13 mouse cellular contexts compared by ENCODE assay signal in the genomic region with DNA sequence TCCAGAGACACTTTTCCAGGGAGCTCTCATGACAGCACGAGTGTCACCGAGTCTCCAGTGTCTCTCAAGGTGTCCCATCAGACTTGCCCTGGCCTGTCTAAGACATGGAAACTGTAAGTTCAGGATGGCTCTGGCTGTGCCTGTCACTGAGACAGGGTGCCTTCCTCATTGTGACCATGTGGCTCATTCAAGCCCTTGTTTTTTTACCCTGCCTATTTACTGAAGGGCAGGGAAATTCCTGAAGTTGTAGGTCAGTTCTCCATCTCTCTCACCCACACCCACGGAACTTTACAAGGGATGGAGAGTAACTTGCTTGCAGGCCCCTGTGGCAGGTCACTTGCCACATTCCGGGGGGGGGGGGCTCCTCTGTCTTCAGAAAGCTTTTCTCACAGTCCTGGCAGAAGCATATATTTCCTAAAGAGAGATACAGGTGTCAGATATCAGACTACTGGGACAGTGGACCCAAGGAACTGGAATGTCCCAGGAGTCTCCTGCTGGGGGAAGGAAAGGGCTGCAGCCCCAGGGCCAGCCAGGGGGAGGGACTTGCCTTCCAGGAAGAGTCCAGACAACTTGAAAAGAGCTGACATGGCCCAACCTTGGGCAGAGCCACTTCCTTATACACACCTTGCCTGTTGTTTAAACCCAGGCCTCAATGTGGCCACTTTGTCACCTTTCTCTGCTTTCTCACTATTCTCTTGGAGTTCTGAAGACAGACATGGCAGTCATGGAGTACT. TPM values are rescaled to one million over a fixed set of nuclear protein-coding genes. Genes with fewer than 3 reads are reported as not detected.
DNase-seq lines count a peak whose midpoint lies in the region; ATAC-seq lines count a peak whose summit lies in the region.
"Had no signal": no experiment of that assay in that cellular context is flagged by ENCODE, and none has a peak within 500 bp of the region (broad histone marks: within the 10 kb centered on the region; RNA-seq: fewer than 3 reads in every experiment).

No protein-coding gene starts in this region.

- peaks cover 56% of the 10 kb centered on the region for H3K4me1 ChIP-seq in heart, embryonic 13.5 days
- peaks cover 38% of the 10 kb centered on the region for H3K4me1 ChIP-seq in intestine, embryonic 15.5 days (replicated peaks)

- no peak for ATAC-seq in heart, embryonic 13.5 days (ENCODE audit: extremely low read depth, insufficient number of reproducible peaks, low FRiP score, low TSS enrichment)
- ATAC-seq in intestine, embryonic 15.5 days: peak; percentile 47; the same call in 1 of the 2 replicates
- ATAC-seq in megakaryocyte, adult 5-6 weeks (ENCODE audit: poor library complexity, severe bottlenecking): peak; percentile 50

- WGBS in heart, embryonic 13.5 days: 32% methylated on average over 4 of the region's 4 CpGs
- WGBS in intestine, embryonic 15.5 days: 54% methylated on average over 4 of the region's 4 CpGs

- H3K4me2 ChIP-seq in heart, embryonic 13.5 days: peak overlapping the region; percentile 49; the same call in 1 of the 2 replicates
- no peak overlapping the region for H3K4me2 ChIP-seq in intestine, embryonic 15.5 days (replicated peaks)
- H3K4me2 ChIP-seq: midbrain, embryonic 12.5 days had no signal

- no peak for DNase-seq in heart, adult 9 months (ENCODE audit: low spot score in 2 of 2)
- peak; percentile 28 for DNase-seq in ES-CJ7 (ENCODE audit: low read depth, low spot score)
- DNase-seq in layer of hippocampus, adult 9-11 months: no peak
- DNase-seq in urinary bladder, postnatal 25 days (ENCODE audit: low spot score): no peak
- no peak for DNase-seq in adrenal gland, adult 8-10 months
- DNase-seq: cerebellum, postnatal 25 days had no signal

- no peak overlapping the region for H3K4me3 ChIP-seq in heart, embryonic 13.5 days
- no peak overlapping the region for H3K4me3 ChIP-seq in intestine, embryonic 15.5 days (replicated peaks)
- H3K4me3 ChIP-seq: midbrain, embryonic 12.5 days had no signal

- 0 out of 2 replicates have a peak, but pooled peaks cover 4% of the 10 kb centered on the region for H3K36me3 ChIP-seq in heart, embryonic 13.5 days
- H3K36me3 ChIP-seq in intestine, embryonic 15.5 days: no peaks in the 10 kb centered on the region
- H3K36me3 ChIP-seq: midbrain, embryonic 12.5 days had no signal

- H3K27ac ChIP-seq in heart, embryonic 13.5 days (replicated peaks): peak overlapping the region; percentile 67; the same call in 1 of the 2 replicates
- no peak overlapping the region for H3K27ac ChIP-seq in intestine, embryonic 15.5 days
- H3K27ac ChIP-seq: midbrain, embryonic 12.5 days had no signal

- no peaks in the 10 kb centered on the region for H3K27me3 ChIP-seq in heart, embryonic 13.5 days (replicated peaks)
- no peaks in the 10 kb centered on the region for H3K27me3 ChIP-seq in intestine, embryonic 15.5 days (replicated peaks)

- H3K9ac ChIP-seq in heart, embryonic 13.5 days: peak overlapping the region; percentile 1; the same call in 1 of the 2 replicates
- H3K9ac ChIP-seq in intestine, embryonic 15.5 days: no peak overlapping the region
- H3K9ac ChIP-seq: midbrain, embryonic 12.5 days had no signal

- H3K9me3 ChIP-seq in heart, embryonic 13.5 days: no peaks in the 10 kb centered on the region
- no peaks in the 10 kb centered on the region for H3K9me3 ChIP-seq in intestine, embryonic 15.5 days
- H3K9me3 ChIP-seq: midbrain, embryonic 12.5 days had no signal

RNA-seq across cellular contexts. Expression of a gene that starts 7.9 kb away (rescaled TPM):
- polyA plus RNA-seq in heart, embryonic 13.5 days (2015; fragmentation: Nextera tagmentation; extraction: Ambion mirVana): 63.2 and 72.4 TPM in 2 replicates
- 85.4 and 88.7 TPM in 2 replicates for polyA plus RNA-seq in intestine, embryonic 15.5 days (2015; fragmentation: Nextera tagmentation; extraction: Ambion mirVana)
- 147 and 149 TPM in 2 replicates for total RNA-seq in megakaryocyte, adult 5-6 weeks (2015)
- total RNA-seq in megakaryocyte, adult 5-6 weeks (2017): 224 and 228 TPM in 2 replicates
- 1 to 10 TPM; 1.8 to 3.1 (median 2.0) TPM for total RNA-seq in adrenal gland, adult 8-10 months (2022)

RNA-seq across cellular contexts. Expression of a gene that starts 18.2 kb away (rescaled TPM):
- polyA plus RNA-seq in heart, embryonic 13.5 days (2015; fragmentation: Nextera tagmentation; extraction: Ambion mirVana): not detected in 2 replicates
- not detected in 2 replicates for polyA plus RNA-seq in intestine, embryonic 15.5 days (2015; fragmentation: Nextera tagmentation; extraction: Ambion mirVana)
- 0.09 TPM in 1 of 2 replicates, not detected in the other for total RNA-seq in megakaryocyte, adult 5-6 weeks (2015)
- 0.26 and 0.37 TPM in 2 replicates for total RNA-seq in megakaryocyte, adult 5-6 weeks (2017)
- total RNA-seq in adrenal gland, adult 8-10 months (2022): not detected
- total RNA-seq: heart, adult 18-20 months; left cerebral cortex, postnatal 10 days had no signal
- polyA plus RNA-seq: kidney, embryonic 14.5 days; midbrain, embryonic 12.5 days had no signal

RNA-seq across cellular contexts. Expression of a gene that starts 39.1 kb away (rescaled TPM):
- 140 and 150 TPM in 2 replicates for polyA plus RNA-seq in heart, embryonic 13.5 days (2015; fragmentation: Nextera tagmentation; extraction: Ambion mirVana)
- polyA plus RNA-seq in intestine, embryonic 15.5 days (2015; fragmentation: Nextera tagmentation; extraction: Ambion mirVana): 260 and 272 TPM in 2 replicates
- 387 and 421 TPM in 2 replicates for total RNA-seq in megakaryocyte, adult 5-6 weeks (2015)
- 615 and 637 TPM in 2 replicates for total RNA-seq in megakaryocyte, adult 5-6 weeks (2017)
- 100 to 1,000 TPM; 165 to 181 (median 177) TPM for total RNA-seq in adrenal gland, adult 8-10 months (2022)

Comparison
In these comparisons a context has a peak if more than half of its experiments do, and no peak if none do; other contexts are left out.
1. RNA of a gene that starts 7.9 kb away (total RNA-seq): 147 to 228 TPM in megakaryocyte, adult 5-6 weeks; 1.8 to 3.1 TPM in adrenal gland, adult 8-10 months; every median in the first group is over 10 times any median in the second.